In genomic region chr5:23675499-23676155, GRCm38 (mm10) we compare ENCODE assay signal across 8 mouse cellular contexts. TPM values are rescaled to one million over a fixed set of nuclear protein-coding genes. Genes with fewer than 3 reads are reported as not detected.
DNase-seq lines count a peak whose midpoint lies in the region; ATAC-seq and TF ChIP-seq lines count a peak whose summit lies in the region.

No protein-coding gene starts in this region.

- H3K4me2 ChIP-seq in embryonic facial prominence, embryonic 11.5 days (ENCODE audit: low read depth, low read length) = peak overlapping the region; percentile 97
- peak overlapping the region; percentile 18 for H3K4me2 ChIP-seq in myocyte (ENCODE audit: low read depth)
- peak overlapping the region; percentile 93 for H3K4me2 ChIP-seq in stomach, embryonic 14.5 days (replicated peaks; ENCODE audit: low read depth, low read length)

- no peaks in the 10 kb centered on the region for H3K4me1 ChIP-seq in embryonic facial prominence, embryonic 11.5 days (ENCODE audit: control insufficient read depth, insufficient read depth, low read length)
- H3K4me1 ChIP-seq in stomach, embryonic 14.5 days (ENCODE audit: control insufficient read depth, insufficient read depth, low read length) = peaks cover 3% of the 10 kb centered on the region; the same call in 1 of the 2 replicates

- no peaks in the 10 kb centered on the region for H3K36me3 ChIP-seq in embryonic facial prominence, embryonic 11.5 days (replicated peaks; ENCODE audit: control insufficient read depth, insufficient read depth, low read depth, low read length)
- no peaks in the 10 kb centered on the region for H3K36me3 ChIP-seq in myocyte (ENCODE audit: control insufficient read depth, insufficient read depth)
- no peaks in the 10 kb centered on the region for H3K36me3 ChIP-seq in stomach, embryonic 14.5 days (ENCODE audit: control insufficient read depth, insufficient read depth, low read length)

- H3K79me2 ChIP-seq in myocyte (ENCODE audit: control insufficient read depth, insufficient read depth) = no peaks in the 10 kb centered on the region

- H3K27ac ChIP-seq in embryonic facial prominence, embryonic 11.5 days (replicated peaks; ENCODE audit: low read depth, low read length) = peak overlapping the region; percentile 47
- H3K27ac ChIP-seq in stomach, embryonic 14.5 days (ENCODE audit: low read length) = peak overlapping the region; percentile 75; the same call in 1 of the 2 replicates

- no peaks in the 10 kb centered on the region for H3K27me3 ChIP-seq in embryonic facial prominence, embryonic 11.5 days (ENCODE audit: control insufficient read depth, insufficient read depth, low read length)
- no peaks in the 10 kb centered on the region for H3K27me3 ChIP-seq in myocyte (ENCODE audit: control insufficient read depth, insufficient read depth, insufficient read length)
- no peaks in the 10 kb centered on the region for H3K27me3 ChIP-seq in stomach, embryonic 14.5 days (ENCODE audit: control insufficient read depth, insufficient read depth, low read length)

- peak overlapping the region; percentile 45 for H3ac ChIP-seq in myocyte (ENCODE audit: control insufficient read depth, insufficient read length)

- peak; percentile 86 for TF ChIP-seq POLR2A in myocyte (IDR thresholded peaks at IDR 0.05; ENCODE audit: insufficient read length, low read depth)

- peak; percentile 79 for ATAC-seq in embryonic facial prominence, embryonic 11.5 days (replicated peaks; ENCODE audit: insufficient number of reproducible peaks, low FRiP score, low TSS enrichment, low read depth)
- peak; percentile 84 for ATAC-seq in stomach, embryonic 14.5 days (ENCODE audit: insufficient number of reproducible peaks, insufficient read depth, low FRiP score, low read depth)

- under 1% methylated on average over 71 of the region's 95 CpGs for WGBS in embryonic facial prominence, embryonic 11.5 days
- under 1% methylated on average over 59 of the region's 95 CpGs for WGBS in stomach, embryonic 14.5 days

- H3K4me3 ChIP-seq in embryonic facial prominence, embryonic 11.5 days (ENCODE audit: low read depth, low read length) = peak overlapping the region; percentile 90
- H3K4me3 ChIP-seq in myocyte = peak overlapping the region; percentile 35
- H3K4me3 ChIP-seq in stomach, embryonic 14.5 days (ENCODE audit: low read depth, low read length) = peak overlapping the region; percentile 77

- H3K9me3 ChIP-seq in embryonic facial prominence, embryonic 11.5 days (replicated peaks; ENCODE audit: control insufficient read depth, low read length) = no peaks in the 10 kb centered on the region
- no peaks in the 10 kb centered on the region for H3K9me3 ChIP-seq in stomach, embryonic 14.5 days (ENCODE audit: control insufficient read depth, low read depth, low read length)

- H3K9ac ChIP-seq in embryonic facial prominence, embryonic 11.5 days (replicated peaks; ENCODE audit: low read length) = peak overlapping the region; percentile 86
- H3K9ac ChIP-seq in stomach, embryonic 14.5 days (replicated peaks; ENCODE audit: low read depth, low read length) = peak overlapping the region; percentile 67

- DNase-seq in B cell, adult 2 months = peak; percentile 44 to 54
- peak; percentile 78 for DNase-seq in adrenal gland, postnatal 14 days
- peak; percentile 84 for DNase-seq in embryonic facial prominence, embryonic 11.5 days (ENCODE audit: low spot score)
- DNase-seq in heart, adult 8-10 months (ENCODE audit: low spot score) = peak; percentile 14
- peak; percentile 19 to 42 for DNase-seq in kidney, adult 8-10 months
- DNase-seq in liver = peak; percentile 70

TF ChIP-seq in myocyte, 11 proteins besides CTCF, POLR2A, EP300 and RAD21:
- TF ChIP-seq SRF (IDR thresholded peaks at IDR 0.05; ENCODE audit: control insufficient read depth, insufficient read length, low read depth) = no peak
- no peak for TF ChIP-seq TCF12 (IDR thresholded peaks at IDR 0.05; ENCODE audit: insufficient read depth, poor library complexity, severe bottlenecking)
- TF ChIP-seq REST (IDR thresholded peaks at IDR 0.05; ENCODE audit: insufficient read depth, insufficient read length) = no peak
- TF ChIP-seq MAX (IDR thresholded peaks at IDR 0.05; ENCODE audit: low read depth) = no peak
- peak in 1 of 3 experiments; percentile 10 for TF ChIP-seq MYOD1 (IDR thresholded peaks at IDR 0.05; ENCODE audit: control insufficient read depth in 1 of 3, insufficient read length in 2 of 3, low read depth in 2 of 3)
- TF ChIP-seq CEBPB (IDR thresholded peaks at IDR 0.05; ENCODE audit: insufficient read depth, poor library complexity, severe bottlenecking) = no peak
- no peak for TF ChIP-seq E2F4 (IDR thresholded peaks at IDR 0.05; ENCODE audit: insufficient read depth)
- no peak for TF ChIP-seq MYOG (IDR thresholded peaks at IDR 0.05; ENCODE audit: control insufficient read depth in 1 of 3, insufficient read depth in 1 of 3, insufficient read length in 2 of 3, low read depth in 2 of 3)
- TF ChIP-seq POLR2AphosphoS2 (IDR thresholded peaks at IDR 0.05; ENCODE audit: insufficient read length, low read depth) = peak; percentile 73
- no peak for TF ChIP-seq USF1 (IDR thresholded peaks at IDR 0.05; ENCODE audit: low read depth)
- TF ChIP-seq TCF3 (IDR thresholded peaks at IDR 0.05; ENCODE audit: insufficient read length, low read depth) = no peak

RNA-seq across cellular contexts. Expression of gene Srpk2, which starts 8.8 kb away (rescaled TPM):
- 43.1 and 46.4 TPM in 2 replicates for total RNA-seq in adrenal gland, postnatal 14 days (2021)
- polyA plus RNA-seq in embryonic facial prominence, embryonic 11.5 days (2014; fragmentation: Nextera tagmentation; extraction: Ambion mirVana) = 53.9 and 54.6 TPM in 2 replicates
- total RNA-seq in heart, adult 8-10 months (2022) = 10 to 100 TPM; 41.1 to 48.5 (median 42.5) TPM
- polyA plus RNA-seq in myocyte (2012; fragmentation: generic; extraction: Trizol) = 8.1 TPM
- 58.4 and 61.8 TPM in 2 replicates for polyA plus RNA-seq in stomach, embryonic 14.5 days (2014; fragmentation: Nextera tagmentation; extraction: Ambion mirVana)

Comparison
In these comparisons a context has a peak if more than half of its experiments do, and no peak if none do; other contexts are left out.
1. Peak in every context shown above with its lines: DNase-seq, ATAC-seq, H3K4me3 ChIP-seq and H3K27ac ChIP-seq.
2. DNase-seq: peak in every context shown above with its lines; median percentile 84 in embryonic facial prominence, embryonic 11.5 days; 78 in adrenal gland, postnatal 14 days; 70 in liver; 49 in B cell, adult 2 months; 30 in kidney, adult 8-10 months; 14 in heart, adult 8-10 months.
3. H3K4me2 ChIP-seq: peak in every context shown above with its lines; median percentile 97 in embryonic facial prominence, embryonic 11.5 days; 93 in stomach, embryonic 14.5 days; 18 in myocyte.
4. H3K4me3 ChIP-seq: peak in every context shown above with its lines; median percentile 90 in embryonic facial prominence, embryonic 11.5 days; 77 in stomach, embryonic 14.5 days; 35 in myocyte.